Mouse (Mus musculus) stomach, postnatal 0 days (tissue): ENCODE measurements around the gene Man2a2. TPM values are rescaled to one million over a fixed set of nuclear protein-coding genes. Genes with fewer than 3 reads are reported as not detected.

Source experiments
- ATAC-seq: fragments of 200-750 bp; cut with Nextera tagmentation; 2 replicates; pipeline ENCODE4 v1.8.0; 2017; ENCODE audit not compliant: low FRiP score, low TSS enrichment
- DNase-seq: peaks from one replicate; pipeline ENCODE4 v3.0.0-alpha.2; 2016; ENCODE audit warnings: low spot score
- H3K27ac ChIP-seq: fragments of 300-500 bp; sonication (generic); replicated peaks from 2 replicates; pipeline ENCODE4 v1.5.1; 2014; ENCODE audit warnings: mild to moderate bottlenecking, control low read depth
- H3K27me3 ChIP-seq: fragments of 300-500 bp; sonication (generic); 2 replicates; pipeline ENCODE4 v1.6.1; 2014; ENCODE audit warnings: low read length; ENCODE audit not compliant: control insufficient read depth, insufficient read depth
- H3K36me3 ChIP-seq: fragments of 300-500 bp; sonication (generic); 2 replicates; pipeline ENCODE4 v1.6.1; 2014; ENCODE audit warnings: low read length, mixed read lengths; ENCODE audit not compliant: control insufficient read depth, insufficient read depth
- H3K4me1 ChIP-seq: fragments of 300-500 bp; sonication (generic); replicated peaks from 2 replicates; pipeline ENCODE4 v1.6.1; 2014; ENCODE audit warnings: antibody characterized with exemption; ENCODE audit not compliant: control insufficient read depth, insufficient read depth
- H3K4me2 ChIP-seq: fragments of 300-500 bp; sonication (generic); replicated peaks from 2 replicates; pipeline ENCODE4 v1.6.1; 2014; ENCODE audit warnings: low read depth, mild to moderate bottlenecking, control low read depth, moderate library complexity
- H3K4me3 ChIP-seq: fragments of 300-500 bp; sonication (generic); 2 replicates; pipeline ENCODE4 v1.5.1; 2014; ENCODE audit warnings: low read depth, low read length, control low read depth
- H3K9ac ChIP-seq: fragments of 300-500 bp; sonication (generic); 2 replicates; pipeline ENCODE4 v1.6.1; 2014; ENCODE audit warnings: mild to moderate bottlenecking, low read length, control low read depth, mixed read lengths
- H3K9me3 ChIP-seq: fragments of 300-500 bp; sonication (generic); 2 replicates; pipeline ENCODE4 v1.6.1; 2016; ENCODE audit warnings: low read length; ENCODE audit not compliant: control insufficient read depth
- CTCF ChIP-seq: IDR thresholded peaks from 2 replicates; pipeline ENCODE4 v1.5.1; 2016; ENCODE audit warnings: antibody characterized with exemption, low read depth, mild to moderate bottlenecking, moderate library complexity
- EP300 ChIP-seq: optimal IDR thresholded peaks from 2 replicates; pipeline ENCODE3; 2016; ENCODE audit warnings: antibody characterized with exemption
- WGBS: fragments of 180-500 bp; shearing (Covaris S2); extraction: QIAGEN DNeasy Blood & Tissue Kit; methylation state at CpG from one replicate; pipeline ENCODE4 v1.1.7; 2014; 5-methylcytosine and 5-hydroxymethylcytosine counted together
- polyA plus RNA-seq: library from polyadenylated mRNA; unstranded; fragments of >200 nt; fragmentation: Nextera tagmentation; extraction: Ambion mirVana; gene quantifications from 2 replicates; pipeline ENCODE4 v1.2.1, GENCODE M21; 2015

The Man2a2 gene
- polyA plus RNA-seq, 1 experiment from 2014 or later: 3.6 TPM

DNA sequence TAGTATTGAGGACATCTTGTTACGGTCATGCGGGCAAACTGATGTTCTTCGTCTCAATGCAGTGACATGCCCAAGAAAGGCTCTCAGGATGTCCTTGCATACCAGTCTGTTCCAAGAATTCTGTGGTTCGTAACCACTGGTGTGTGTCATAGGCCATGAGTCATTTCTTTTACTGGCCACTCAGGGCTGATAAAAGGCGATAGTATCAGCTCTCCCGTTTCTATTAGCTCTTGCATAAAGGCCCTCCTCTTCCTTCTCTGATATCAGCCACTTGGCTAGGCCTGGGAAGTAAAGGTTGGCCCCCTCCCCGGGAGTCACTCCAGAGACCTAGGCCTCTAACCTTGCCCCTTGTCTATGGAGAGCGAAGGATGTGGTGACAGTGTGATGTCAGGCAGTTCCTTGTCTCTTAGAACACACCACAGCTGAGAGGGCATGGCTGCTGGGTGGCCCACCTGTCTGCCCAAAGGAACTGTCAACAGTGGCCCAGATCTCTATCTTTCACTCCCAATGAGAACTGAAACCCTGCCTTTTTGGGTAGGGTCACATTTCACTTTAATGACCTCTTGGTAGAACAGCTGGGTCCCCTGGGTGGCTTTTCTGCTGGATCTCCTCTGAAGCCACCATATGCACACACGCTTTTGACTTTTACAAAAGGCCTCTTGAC, 4.3 kb upstream of the Man2a2 start:
- 68% methylated on average over 9 of the region's 9 CpGs for WGBS
- ATAC-seq: peak; percentile 50
- no peak for DNase-seq

DNA sequence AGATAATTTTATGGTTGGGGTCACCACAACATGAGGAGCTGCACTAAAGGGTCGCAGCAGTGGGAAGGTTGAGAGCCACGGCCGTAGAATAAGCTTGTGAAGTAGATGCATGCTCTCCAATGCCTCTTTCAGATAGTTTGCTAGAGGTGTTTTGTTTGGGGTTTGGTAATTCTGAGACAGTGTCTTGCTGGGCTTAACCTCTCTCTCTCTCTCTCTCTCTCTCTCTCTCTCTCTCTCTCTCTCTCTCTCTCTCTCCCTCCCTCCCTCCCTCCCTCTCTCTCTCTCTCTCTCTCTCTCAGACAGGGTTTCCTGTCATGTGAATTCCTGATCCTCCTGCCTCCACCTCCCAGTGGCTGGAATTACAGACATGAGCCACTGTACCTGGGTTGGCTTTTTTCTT, 3.6 kb upstream of the Man2a2 start:
- DNase-seq (no peak), ATAC-seq (no peak)
- no peaks in the 10 kb centered on the region for H3K4me1 ChIP-seq
- TF ChIP-seq CTCF (no peak), EP300 (no peak)
- no peak overlapping the region for H3K4me3 ChIP-seq
- peaks cover 2% of the 10 kb centered on the region; the same call in 1 of the 2 replicates for H3K36me3 ChIP-seq
- H3K27ac ChIP-seq: no peak overlapping the region
- no peak overlapping the region for H3K4me2 ChIP-seq
- H3K27me3 ChIP-seq: no peaks in the 10 kb centered on the region
- H3K9ac ChIP-seq: no peak overlapping the region
- H3K9me3 ChIP-seq: no peaks in the 10 kb centered on the region
- WGBS: 91% methylated on average over 3 of the region's 3 CpGs

More for the DNA sequence above, 4.3 kb upstream of the Man2a2 start:
- Histone ChIP-seq H3K27me3 (no peaks in the 10 kb centered on the region), H3K9me3 (no peaks in the 10 kb centered on the region), H3K4me3 (no peak overlapping the region), H3K36me3 (peaks cover 4% of the 10 kb centered on the region; the same call in 1 of the 2 replicates), H3K4me1 (no peaks in the 10 kb centered on the region), H3K27ac (no peak overlapping the region), H3K4me2 (no peak overlapping the region), H3K9ac (no peak overlapping the region)
- TF ChIP-seq EP300: no peak

DNA sequence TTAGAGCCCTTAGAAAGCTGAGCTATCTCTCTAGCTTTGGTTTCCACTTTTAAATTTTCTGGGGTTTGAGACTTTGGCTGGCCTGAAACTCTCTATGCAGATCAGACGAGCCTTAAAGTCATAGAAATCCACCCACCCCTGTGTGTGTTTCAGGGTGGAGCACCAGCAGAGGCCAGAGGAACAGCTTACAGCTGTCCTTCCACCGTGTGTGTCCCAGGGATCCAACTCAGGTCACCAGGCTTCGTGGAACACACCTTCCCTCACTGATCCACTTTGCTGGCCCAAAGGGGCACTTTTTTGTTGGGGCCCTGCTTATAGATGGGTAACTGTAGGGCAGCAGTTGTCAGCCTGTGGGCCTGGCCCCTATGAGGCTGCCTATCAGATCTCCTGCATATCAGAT, 3.1 kb upstream of the Man2a2 start:
- no peaks in the 10 kb centered on the region for H3K27me3 ChIP-seq
- 39% methylated on average over 3 of the region's 3 CpGs for WGBS
- DNase-seq: no peak
- no peaks in the 10 kb centered on the region for H3K9me3 ChIP-seq
- H3K4me2 ChIP-seq: no peak overlapping the region
- no peak overlapping the region for H3K27ac ChIP-seq
- no peak overlapping the region for H3K4me3 ChIP-seq
- no peak for ATAC-seq
- no peak for TF ChIP-seq EP300
- TF ChIP-seq CTCF: no peak
- H3K9ac ChIP-seq: no peak overlapping the region
- no peaks in the 10 kb centered on the region for H3K4me1 ChIP-seq
- H3K36me3 ChIP-seq: peaks cover 2% of the 10 kb centered on the region; the same call in 1 of the 2 replicates

DNA sequence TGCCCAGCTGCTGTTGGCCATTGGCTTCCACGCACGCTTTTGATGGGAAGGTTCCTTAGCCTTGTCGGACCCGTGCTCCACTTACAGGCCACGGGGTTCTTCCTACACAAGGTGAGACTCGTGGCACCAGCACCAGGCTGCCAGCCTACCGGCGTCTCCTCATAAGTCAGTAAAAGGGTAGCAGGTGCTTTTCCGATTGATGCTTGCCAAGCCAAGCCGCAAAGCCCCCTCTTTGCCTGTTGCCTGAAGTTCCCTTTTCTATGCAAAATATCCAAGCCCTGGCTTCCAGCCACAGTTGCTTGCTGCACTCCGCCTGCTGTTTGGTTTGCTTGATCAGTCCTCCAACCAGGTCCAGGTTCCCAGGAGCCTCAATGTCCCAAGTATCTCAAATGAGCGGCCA, 2.7 kb upstream of the Man2a2 start:
- Histone ChIP-seq H3K4me3 (no peak overlapping the region), H3K27ac (no peak overlapping the region), H3K9ac (no peak overlapping the region), H3K9me3 (no peaks in the 10 kb centered on the region), H3K36me3 (peaks cover 2% of the 10 kb centered on the region; the same call in 1 of the 2 replicates), H3K4me1 (no peaks in the 10 kb centered on the region), H3K27me3 (no peaks in the 10 kb centered on the region), H3K4me2 (no peak overlapping the region)
- DNase-seq: no peak
- WGBS: 79% methylated on average over 12 of the region's 12 CpGs
- no peak for ATAC-seq
- no peak for TF ChIP-seq CTCF
- TF ChIP-seq EP300: no peak

DNA sequence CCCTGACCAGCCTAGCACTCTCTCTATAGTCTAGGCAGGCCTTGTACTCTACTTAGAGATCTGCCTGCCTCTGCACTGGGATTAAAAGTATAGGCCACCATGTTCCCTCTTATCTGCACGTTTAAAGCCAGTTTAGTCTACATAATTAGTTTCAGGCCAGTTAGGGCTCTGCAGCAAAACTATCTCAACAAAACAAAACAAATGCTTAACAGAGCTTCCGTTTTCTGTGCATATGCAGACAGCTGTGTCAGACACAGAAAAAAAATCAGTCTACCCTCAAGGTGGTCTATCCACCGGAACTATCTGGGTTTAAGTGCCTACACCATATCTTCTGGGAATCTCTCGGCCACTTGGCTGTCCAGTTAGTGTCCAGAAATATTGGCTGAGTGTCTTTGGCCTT, 2.2 kb upstream of the Man2a2 start:
- WGBS: 73% methylated on average over 4 of the region's 4 CpGs
- H3K9me3 ChIP-seq: no peaks in the 10 kb centered on the region
- no peak for ATAC-seq
- H3K36me3 ChIP-seq: no peaks in the 10 kb centered on the region
- no peak overlapping the region for H3K9ac ChIP-seq
- no peak for TF ChIP-seq CTCF
- no peak for TF ChIP-seq EP300
- no peak overlapping the region for H3K4me2 ChIP-seq
- H3K27ac ChIP-seq: no peak overlapping the region
- H3K27me3 ChIP-seq: no peaks in the 10 kb centered on the region
- H3K4me3 ChIP-seq: no peak overlapping the region
- no peaks in the 10 kb centered on the region for H3K4me1 ChIP-seq
- DNase-seq: no peak

DNA sequence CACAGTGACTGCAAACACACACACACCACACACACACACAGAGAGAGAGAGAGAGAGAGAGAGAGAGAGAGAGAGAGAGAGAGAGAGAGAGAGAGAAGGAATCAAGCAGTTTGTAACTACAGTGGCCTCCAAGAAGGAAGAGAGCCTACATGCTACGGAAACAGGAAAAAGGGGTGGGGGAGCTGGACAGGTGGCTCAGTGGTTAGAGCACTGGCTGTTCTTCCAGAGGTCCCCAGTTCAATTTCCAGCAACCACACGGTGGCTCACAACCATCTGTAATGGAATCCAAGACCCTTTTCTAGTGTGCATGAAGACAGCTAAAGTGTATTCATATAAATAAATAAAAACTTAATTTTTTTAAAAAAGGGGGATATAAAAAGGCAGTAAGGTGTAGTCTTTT, 1.5 kb upstream of the Man2a2 start:
- no peaks in the 10 kb centered on the region for H3K27me3 ChIP-seq
- TF ChIP-seq CTCF (no peak), EP300 (no peak)
- H3K4me3 ChIP-seq: no peak overlapping the region
- no peak overlapping the region for H3K27ac ChIP-seq
- H3K36me3 ChIP-seq: no peaks in the 10 kb centered on the region; the same call in 1 of the 2 replicates
- H3K9me3 ChIP-seq: no peaks in the 10 kb centered on the region
- no peak overlapping the region for H3K9ac ChIP-seq
- H3K4me1 ChIP-seq: no peaks in the 10 kb centered on the region
- no peak for DNase-seq
- ATAC-seq: no peak
- 54% methylated on average over 2 of the region's 2 CpGs for WGBS
- H3K4me2 ChIP-seq: no peak overlapping the region
